Mouse (Mus musculus): ENCODE measurements at regions not wholly inside any gene's neighbourhood (a gene's known extent, or its start where the extent isn't known, plus 50 kb on each side); places are given as distances from the start of the nearest gene placed in this dataset.

GRCm38 (mm10) chr3:66410706-66411277 lies 114.2 kb upstream of the Veph1 start:
- peak in 1 of 2 experiments; percentile 7 for DNase-seq

- no peak for DNase-seq
Observed at GRCm38 (mm10) chr3:66408791-66409190, 112.2 kb upstream of the Veph1 start.

DNA sequence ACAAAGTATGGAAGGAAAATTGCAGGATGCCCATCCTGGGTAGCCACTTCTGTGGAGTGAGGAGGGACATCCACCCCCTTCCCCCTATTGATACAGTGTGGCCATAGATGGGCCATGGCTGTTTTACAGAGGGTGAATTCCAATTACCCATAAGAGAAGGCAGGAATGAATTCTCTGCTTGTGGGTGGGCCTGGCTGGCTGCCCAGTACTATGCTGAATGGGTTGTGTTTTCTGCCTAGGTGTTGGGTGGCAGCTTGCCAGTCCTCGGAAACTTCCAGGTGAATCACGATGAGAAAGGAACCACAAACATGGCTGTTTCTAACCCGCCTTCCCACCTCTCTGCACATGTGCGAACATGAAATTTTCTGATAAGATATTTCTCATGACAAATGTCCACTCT lies 109.0 kb upstream of the Veph1 start:
- DNase-seq, result peak in 1 of 2 experiments; percentile 5

DNA sequence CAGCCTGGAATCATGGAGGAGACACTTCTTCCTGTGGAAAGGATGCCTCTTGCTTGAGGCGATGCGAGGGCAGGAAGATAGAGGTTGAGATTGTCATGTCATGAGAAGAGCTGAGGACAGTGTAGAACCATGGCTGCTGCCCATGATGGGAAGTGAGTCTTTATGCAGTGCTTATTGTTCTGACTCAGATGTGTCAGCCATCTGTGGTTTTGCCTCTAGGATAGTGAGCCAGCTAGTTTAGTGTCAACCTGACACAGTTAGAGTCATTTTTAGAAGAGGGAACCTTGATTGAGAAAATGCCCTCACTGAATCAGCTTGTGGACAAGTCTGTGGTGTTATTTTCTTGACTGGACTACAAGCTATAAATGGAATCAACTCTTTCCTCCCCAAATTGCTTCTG lies 107.1 kb upstream of the Veph1 start:
- DNase-seq, result no peak

DNA sequence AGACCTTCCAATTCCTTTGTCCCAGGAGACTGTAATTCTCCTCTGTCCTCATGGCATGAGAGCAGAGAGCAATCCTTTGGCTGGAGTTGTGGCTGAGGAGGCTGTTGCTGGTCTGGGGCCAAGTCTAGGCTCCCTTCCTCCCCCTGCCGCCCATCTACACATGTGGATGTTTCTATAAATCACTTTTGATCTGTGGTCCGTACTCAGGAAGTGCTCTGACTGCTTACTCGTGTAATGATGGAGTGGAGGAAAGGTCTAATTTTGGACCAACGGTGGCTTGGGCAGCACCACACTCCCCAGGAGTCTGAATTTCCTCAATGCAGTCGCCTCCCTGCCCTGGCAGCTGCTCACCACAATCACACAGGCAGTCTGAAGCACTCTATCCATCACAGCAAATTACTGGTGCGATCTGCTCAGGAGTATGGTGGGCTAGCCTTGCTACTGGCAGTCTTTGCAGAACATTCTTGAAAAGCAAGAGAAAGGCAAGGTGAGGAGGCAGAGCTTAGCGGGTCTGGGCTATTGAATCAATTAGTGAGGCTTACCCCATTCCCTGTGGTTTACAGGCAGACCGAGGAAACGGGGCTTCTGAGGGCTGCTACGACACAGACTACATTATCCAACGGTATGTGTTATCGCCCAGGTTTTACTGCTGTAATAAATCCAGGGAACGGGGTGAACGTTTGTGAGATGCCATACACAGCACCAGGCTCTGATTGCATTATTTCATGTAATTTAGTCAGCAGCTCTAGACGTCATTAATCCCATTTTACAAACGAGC lies 104.3 kb upstream of the Veph1 start:
- no peak for DNase-seq

GRCm38 (mm10) chr3:66398214-66399150 lies 101.8 kb upstream of the Veph1 start:
- DNase-seq, result no peak

GRCm38 (mm10) chr3:66375088-66375910 lies 78.7 kb upstream of the Veph1 start:
- DNase-seq, result no peak

DNA sequence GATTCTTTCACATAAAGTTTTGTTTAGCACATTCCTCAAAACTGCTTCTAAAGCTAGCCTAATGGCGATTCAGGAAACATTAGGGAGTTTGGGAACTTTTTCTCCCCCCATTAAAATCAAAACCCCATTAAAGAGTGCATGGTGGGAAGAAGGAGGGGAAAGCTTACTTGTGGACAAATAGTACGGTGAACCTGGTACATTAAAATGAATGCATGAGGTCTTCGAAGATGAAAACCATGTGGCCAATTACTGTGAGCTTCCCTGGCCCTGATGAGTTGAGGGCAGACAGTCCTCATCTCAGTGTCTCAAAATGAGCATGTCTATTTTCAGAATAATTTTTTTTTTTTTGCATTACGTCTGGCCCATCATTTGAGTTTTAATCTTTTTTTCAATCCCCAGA lies 78.0 kb upstream of the Veph1 start:
- DNase-seq, result no peak

DNA sequence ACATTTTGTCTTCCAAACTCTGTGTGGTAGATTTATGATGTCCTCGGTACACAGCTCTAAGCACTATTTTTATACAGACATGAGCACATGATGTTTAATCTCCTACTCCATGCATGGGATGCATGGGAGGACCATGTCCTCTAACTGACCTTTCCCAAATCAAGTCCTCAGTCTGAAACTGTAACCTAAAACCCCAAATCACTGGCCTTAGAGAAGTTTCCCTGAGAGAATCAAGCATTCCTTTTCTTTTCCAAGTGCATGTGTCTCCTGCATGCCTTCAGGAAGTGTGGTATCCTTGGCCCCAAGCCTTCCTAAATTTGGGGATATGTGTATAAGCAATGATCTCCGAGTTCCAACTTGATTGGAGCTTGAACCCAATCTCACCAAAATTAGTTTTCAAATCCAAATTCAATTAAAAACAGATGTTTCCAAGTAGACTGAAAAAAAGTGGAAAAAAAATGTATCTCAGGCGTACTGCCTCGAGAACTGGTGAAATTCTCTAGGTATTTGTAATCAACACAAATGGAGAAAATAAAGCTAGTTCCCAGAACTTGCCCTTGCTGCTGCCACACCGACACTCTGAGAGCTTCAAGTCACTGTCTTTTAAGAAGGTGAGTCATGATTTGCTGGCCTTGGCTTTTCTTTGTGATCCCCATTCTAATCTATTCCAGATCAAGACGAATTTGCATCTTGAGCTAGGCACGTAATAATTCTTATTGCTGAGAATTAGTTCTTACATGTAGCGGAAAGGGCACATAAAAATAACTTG lies 77.4 kb upstream of the Veph1 start:
- no peak for DNase-seq

All from lung, adult 18-20 months (tissue).